Mouse (Mus musculus) lung, adult 2 months (tissue): Measurements from ENCODE around the gene Slc25a17.

Experiments used
- CTCF ChIP-seq: fragments of 200-500 bp; IDR thresholded peaks from 2 replicates; pipeline ENCODE4 v1.5.1; 2011; ENCODE audit warnings: mild to moderate bottlenecking, low read length, control low read depth; ENCODE audit not compliant: insufficient read depth
- POLR2A ChIP-seq: fragments of 200-500 bp; IDR thresholded peaks from 2 replicates; pipeline ENCODE4 v1.6.1; 2011; ENCODE audit warnings: low read depth, mild to moderate bottlenecking, control low read depth, low read length, borderline replicate concordance; ENCODE audit errors: extremely low read depth

- TF ChIP-seq CTCF (no peak), POLR2A (no peak)
Observed at GRCm38 (mm10) chr15:81341426-81341825, 19.2 kb downstream of the Slc25a17 start.
